Mouse (Mus musculus) C2C12 (cell line): ENCODE data around the gene Ncapd2. TPM values are rescaled to one million over a fixed set of nuclear protein-coding genes. Genes with fewer than 3 reads are reported as not detected.

Source experiments
- H3K27me3 ChIP-seq: one replicate; pipeline ENCODE4 v1.6.1; 2011; ENCODE audit not compliant: control insufficient read depth, insufficient read depth, insufficient read length
- H3K36me3 ChIP-seq: one replicate; pipeline ENCODE4 v1.6.1; 2011; ENCODE audit not compliant: control insufficient read depth, insufficient read depth
- H3K4me3 ChIP-seq: one replicate; pipeline ENCODE4 v1.5.1; 2011; ENCODE audit warnings: mild to moderate bottlenecking, control low read depth; ENCODE audit not compliant: poor library complexity, insufficient read depth, severe bottlenecking
- H3K79me2 ChIP-seq: one replicate; pipeline ENCODE4 v1.6.1; 2011; ENCODE audit not compliant: control insufficient read depth, insufficient read depth
- H3K79me3 ChIP-seq: one replicate; pipeline ENCODE4 v1.6.1; 2011; ENCODE audit warnings: low read depth, control low read depth
- H3ac ChIP-seq: one replicate; pipeline ENCODE3; 2011; ENCODE audit warnings: low read depth; ENCODE audit not compliant: control insufficient read depth, insufficient read length
- CEBPB ChIP-seq: IDR thresholded peaks from one replicate; pipeline ENCODE4 v1.6.1; 2011; ENCODE audit warnings: low read depth, mild to moderate bottlenecking, control low read depth, moderate library complexity
- CTCF ChIP-seq: IDR thresholded peaks from one replicate; pipeline ENCODE4 v1.5.1; 2011; ENCODE audit not compliant: control insufficient read depth, insufficient read depth, insufficient read length
- FOSL1 ChIP-seq: IDR thresholded peaks from one replicate; pipeline ENCODE4 v1.8.0; 2011; ENCODE audit warnings: mild to moderate bottlenecking, low read length; ENCODE audit not compliant: poor library complexity, insufficient read depth, severe bottlenecking
- MAX ChIP-seq: IDR thresholded peaks from one replicate; pipeline ENCODE4 v1.6.1; 2011; ENCODE audit warnings: mild to moderate bottlenecking, control low read depth
- MYOD1 ChIP-seq: IDR thresholded peaks from one replicate; pipeline ENCODE4 v1.6.1; 2011; ENCODE audit warnings: low read depth; ENCODE audit not compliant: control insufficient read depth, insufficient read length
- MYOG ChIP-seq: IDR thresholded peaks from one replicate; pipeline ENCODE4 v1.6.1; 2011; ENCODE audit not compliant: control insufficient read depth, insufficient read length; ENCODE audit errors: extremely low read depth
- USF1 ChIP-seq: IDR thresholded peaks from one replicate; pipeline ENCODE4 v1.6.1; 2011; ENCODE audit warnings: low read depth, mild to moderate bottlenecking, control low read depth, moderate library complexity
- long read RNA-seq, 2 experiments: library from polyadenylated mRNA; unstranded; transcript quantifications; one replicate each; pipeline ENCODE4 v2.0.0; 2019 to 2020
- polyA plus RNA-seq: library from polyadenylated mRNA; unstranded; fragments of >200 nt; fragmentation: generic; extraction: Trizol; gene quantifications from one replicate; pipeline ENCODE4 v1.2.1, GENCODE M21; 2012; ENCODE audit warnings: missing spikeins

The Ncapd2 gene
- 78.7 TPM for polyA plus RNA-seq
- long read RNA-seq, experiment 1, full-length matches to known transcripts: 5 of 22 reads
- long read RNA-seq, experiment 1, partial matches to known transcripts: 15 of 22 reads
- long read RNA-seq, experiment 1, other reads (novel, unspliced or antisense): 2 of 22 reads
- long read RNA-seq, experiment 2, full-length matches to known transcripts: 466 of 565 reads
- long read RNA-seq, experiment 2, partial matches to known transcripts: 44 of 565 reads
- long read RNA-seq, experiment 2, other reads (novel, unspliced or antisense): 55 of 565 reads

DNA sequence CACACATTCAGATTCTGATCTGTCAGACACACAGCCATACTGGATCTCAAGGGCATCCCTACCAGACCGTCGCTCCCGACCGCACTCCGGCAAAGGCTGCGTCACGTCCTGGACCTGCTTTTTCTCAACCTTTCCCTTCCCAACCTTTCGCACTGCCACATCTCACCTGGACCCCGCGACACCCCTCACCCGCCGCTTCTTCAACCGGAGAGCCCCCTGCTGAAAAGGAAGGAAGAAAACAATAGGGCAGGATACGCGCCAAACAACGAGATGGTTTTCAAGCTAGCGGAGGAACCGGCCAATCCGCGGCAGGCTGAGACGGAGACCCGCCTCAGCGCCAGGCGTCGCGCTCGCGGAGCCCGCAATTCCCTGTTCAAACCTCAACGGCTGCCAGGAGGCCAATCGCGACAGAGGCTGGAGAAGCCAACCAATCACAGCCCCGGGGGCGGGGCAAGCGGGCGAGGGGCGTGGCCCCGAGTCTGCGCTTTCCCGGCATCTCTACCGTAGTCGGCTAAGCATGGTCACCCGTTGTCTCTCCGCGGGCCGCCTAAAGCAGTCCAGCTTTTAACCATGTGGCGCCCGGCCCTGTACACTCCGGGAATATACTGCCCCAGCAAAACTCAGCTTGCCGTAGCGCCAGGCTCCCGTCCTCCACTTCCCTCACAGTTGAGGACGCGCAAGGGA is at the start of gene Ncapd2, which contains the start of gene Mrpl51:
Ncapd2 (minus strand) TSS at position 370 of the 684 bp plus-strand sequence.
Mrpl51 (plus strand) TSS at position 470 of the 684 bp plus-strand sequence.
- Histone ChIP-seq H3K36me3 (peaks cover 65% of the 10 kb centered on the region), H3K79me3 (peaks cover 39% of the 10 kb centered on the region)
- TF ChIP-seq MYOD1: no peak
- TF ChIP-seq MAX: peak; percentile 16
- peak; percentile 52 for TF ChIP-seq CEBPB
- TF ChIP-seq MYOG: no peak
- TF ChIP-seq CTCF: no peak

DNA sequence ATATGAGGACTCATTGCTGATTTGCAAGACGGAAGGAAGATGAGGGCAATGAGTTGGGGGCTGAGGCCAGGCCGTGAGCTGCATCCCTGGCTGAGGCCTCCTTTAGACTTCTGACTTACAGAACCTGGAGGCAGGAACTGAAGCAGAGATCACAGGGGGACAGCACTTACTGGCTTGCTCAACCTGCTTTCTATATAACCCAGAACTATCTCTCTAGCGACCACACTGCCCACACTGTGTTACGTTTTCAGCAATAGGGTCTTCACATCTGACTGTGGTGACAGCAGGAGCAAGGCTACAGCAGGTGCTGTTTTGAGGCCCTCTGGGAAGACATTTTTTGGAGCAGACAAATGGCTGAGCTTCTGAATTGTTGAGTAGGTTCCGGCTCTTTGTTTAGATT is 49.1 kb upstream of the Ncapd2 start:
- no peaks in the 10 kb centered on the region for H3K27me3 ChIP-seq
- H3K79me2 ChIP-seq: no peaks in the 10 kb centered on the region
- H3K79me3 ChIP-seq: no peaks in the 10 kb centered on the region
- H3K4me3 ChIP-seq: no peak overlapping the region
- no peak overlapping the region for H3ac ChIP-seq
- TF ChIP-seq CTCF: no peak
- no peak for TF ChIP-seq USF1
- TF ChIP-seq MYOG: no peak
- no peak for TF ChIP-seq CEBPB
- TF ChIP-seq MAX: no peak
- no peak for TF ChIP-seq FOSL1
- no peak for TF ChIP-seq MYOD1
- no peaks in the 10 kb centered on the region for H3K36me3 ChIP-seq

More for the DNA sequence above, at the start of gene Ncapd2, which contains the start of gene Mrpl51:
- Histone ChIP-seq H3ac (peak within 1 kb of the TSS; percentile 93), H3K4me3 (peak within 1 kb of the TSS; percentile 74), H3K27me3 (no peaks in the 10 kb centered on the region), H3K79me2 (peaks cover 71% of the 10 kb centered on the region)

DNA sequence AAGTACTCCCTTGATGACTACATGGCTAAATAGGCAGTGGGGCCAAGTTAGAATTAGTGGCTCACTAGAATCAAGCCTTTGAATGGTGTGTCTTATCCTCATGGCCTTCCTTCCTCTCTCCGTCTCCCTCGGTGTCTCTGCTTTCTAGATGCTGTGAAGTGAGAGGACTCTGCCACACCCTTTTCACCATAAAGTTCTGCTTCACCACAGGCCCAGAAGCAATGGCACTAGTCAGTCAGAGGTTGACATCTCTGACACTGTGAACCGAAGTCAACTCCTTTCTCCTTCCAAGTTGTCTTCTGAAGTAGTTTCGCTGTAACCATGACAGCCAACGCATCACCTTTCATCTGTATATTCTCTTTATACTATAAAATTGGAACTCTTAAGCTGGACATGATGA is 48.0 kb upstream of the Ncapd2 start:
- H3K36me3 ChIP-seq: no peaks in the 10 kb centered on the region
- no peak overlapping the region for H3K4me3 ChIP-seq
- H3K79me3 ChIP-seq: no peaks in the 10 kb centered on the region
- no peaks in the 10 kb centered on the region for H3K79me2 ChIP-seq
- no peaks in the 10 kb centered on the region for H3K27me3 ChIP-seq
- TF ChIP-seq MYOG (no peak), CEBPB (no peak), USF1 (no peak)
- no peak overlapping the region for H3ac ChIP-seq

DNA sequence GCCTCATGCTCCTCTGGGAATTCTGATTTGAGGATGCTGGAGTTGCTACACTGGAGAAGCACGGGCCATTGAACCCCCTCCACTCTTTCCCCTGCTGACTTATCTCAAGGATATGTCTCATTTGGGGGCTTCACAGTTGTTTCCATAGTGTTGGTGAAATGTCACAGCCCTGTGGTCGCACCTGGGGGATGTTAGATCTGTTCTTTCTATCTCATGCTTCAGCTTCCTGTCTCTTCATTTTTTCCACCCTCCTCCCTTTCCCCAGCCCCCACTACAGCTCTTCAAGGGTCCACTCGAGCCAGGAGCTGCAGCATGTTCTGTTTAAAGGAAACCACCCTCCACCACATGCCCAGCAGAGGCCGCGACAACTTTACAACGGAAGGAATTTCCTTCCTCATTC is 46.9 kb upstream of the Ncapd2 start:
- Histone ChIP-seq H3K36me3 (no peaks in the 10 kb centered on the region), H3K4me3 (no peak overlapping the region), H3K79me3 (no peaks in the 10 kb centered on the region), H3K27me3 (no peaks in the 10 kb centered on the region), H3ac (no peak overlapping the region), H3K79me2 (no peaks in the 10 kb centered on the region)
- TF ChIP-seq MAX (no peak), CEBPB (no peak), CTCF (no peak), MYOD1 (no peak), MYOG (no peak)

DNA sequence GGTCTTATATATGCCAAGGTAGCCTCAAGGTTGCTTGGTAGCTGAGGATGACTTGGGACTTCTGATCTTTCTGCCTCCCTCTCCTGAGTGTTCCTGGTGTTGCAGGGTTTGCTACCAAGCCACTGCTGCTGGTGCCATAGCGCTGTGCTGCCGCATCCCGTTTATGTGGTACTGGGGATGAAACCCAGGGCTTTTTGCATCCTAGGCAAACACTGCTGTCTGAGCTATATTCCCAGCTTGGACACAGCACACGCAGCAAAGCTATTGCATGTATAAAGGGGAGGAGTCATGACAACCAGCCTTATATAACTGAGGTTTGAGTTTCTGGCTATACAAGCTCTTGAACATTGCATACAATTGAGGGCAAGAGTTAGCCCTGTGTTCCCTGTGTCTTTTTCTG is 45.9 kb upstream of the Ncapd2 start:
- Histone ChIP-seq H3K27me3 (no peaks in the 10 kb centered on the region), H3K79me3 (no peaks in the 10 kb centered on the region), H3K36me3 (no peaks in the 10 kb centered on the region), H3K79me2 (no peaks in the 10 kb centered on the region), H3K4me3 (no peak overlapping the region), H3ac (no peak overlapping the region)
- TF ChIP-seq CTCF (no peak), CEBPB (no peak), MAX (no peak), FOSL1 (no peak), USF1 (no peak), MYOD1 (no peak), MYOG (no peak)

DNA sequence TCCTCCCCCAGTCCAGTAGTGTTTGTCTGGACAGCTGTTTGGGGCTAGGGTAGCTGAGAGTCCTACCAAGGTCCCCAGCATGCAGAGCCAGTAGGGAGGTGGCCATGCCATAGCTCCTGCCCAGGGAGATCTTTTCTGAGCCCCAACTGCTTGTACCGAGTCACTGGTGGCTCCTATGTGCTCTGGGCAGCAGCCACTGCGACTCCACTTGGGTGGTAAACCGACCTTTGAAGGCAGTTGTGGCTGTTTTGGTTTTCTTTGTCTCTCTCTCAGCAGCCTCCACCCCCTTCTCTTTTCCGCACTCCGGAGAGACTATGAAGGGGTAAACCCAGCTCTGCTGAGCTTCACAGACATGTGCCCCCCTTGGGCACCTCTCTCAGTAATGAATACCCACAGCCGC is 45.3 kb upstream of the Ncapd2 start, which contains the start of gene Cd27:
Cd27 (minus strand) TSS at position 229 of the 400 bp plus-strand sequence.
- H3K36me3 ChIP-seq: no peaks in the 10 kb centered on the region
- H3K4me3 ChIP-seq: no peak within 1 kb of the TSS
- H3ac ChIP-seq: no peak within 1 kb of the TSS
- H3K79me2 ChIP-seq: no peaks in the 10 kb centered on the region
- no peaks in the 10 kb centered on the region for H3K79me3 ChIP-seq
- TF ChIP-seq CTCF: no peak
- TF ChIP-seq MYOG: no peak
- no peak for TF ChIP-seq MYOD1
- TF ChIP-seq FOSL1: no peak
- no peak for TF ChIP-seq USF1
- TF ChIP-seq CEBPB: no peak
- no peak for TF ChIP-seq MAX
- H3K27me3 ChIP-seq: no peaks in the 10 kb centered on the region
